Mouse (Mus musculus) cerebellum, adult 18-20 months (tissue): ENCODE measurements around the gene Slc9a3r2.
A peak's percentile ranks its signal among the peaks of the same experiment; 100 is the strongest.
"Not testable (repeated sequence)": the region's sequence is repeated elsewhere in the genome, so short reads cannot be mapped to it uniquely, and the experiment has no call there.

Experiments used
- DNase-seq, 2 experiments: peaks; one replicate each; pipeline ENCODE4 v3.0.0; 2021

The Slc9a3r2 gene

DNA sequence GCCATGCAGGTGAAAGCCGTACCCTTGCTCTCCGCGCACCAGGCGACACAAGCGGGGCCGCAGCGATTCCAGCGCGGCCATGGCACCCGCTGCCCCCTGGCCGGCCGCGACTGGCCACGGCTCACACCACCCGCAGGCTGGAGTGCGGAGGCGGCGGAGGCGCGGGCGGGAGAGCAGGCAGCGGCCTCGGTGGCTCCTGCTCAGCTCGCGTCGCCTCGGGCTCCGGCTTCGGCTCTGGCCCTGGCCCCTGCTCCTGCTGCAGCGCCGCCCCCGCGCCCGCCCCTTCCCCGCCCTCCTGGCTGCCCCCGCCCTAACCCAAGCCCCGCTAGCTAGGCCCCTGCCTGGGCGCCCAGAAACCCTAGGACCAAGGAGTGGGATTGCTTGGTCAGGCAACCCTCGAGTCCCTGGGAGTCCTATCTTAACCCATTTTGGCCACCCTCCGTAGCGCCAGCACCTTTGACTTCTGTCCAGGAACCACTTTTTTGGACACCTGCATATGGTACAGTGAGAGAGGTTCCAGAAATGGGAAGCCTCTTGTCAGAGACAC lies at the start of gene Slc9a3r2:
Slc9a3r2 (minus strand) TSS at position 258 of the 547 bp plus-strand sequence.
- peak; percentile 77 to 84 for DNase-seq

DNA sequence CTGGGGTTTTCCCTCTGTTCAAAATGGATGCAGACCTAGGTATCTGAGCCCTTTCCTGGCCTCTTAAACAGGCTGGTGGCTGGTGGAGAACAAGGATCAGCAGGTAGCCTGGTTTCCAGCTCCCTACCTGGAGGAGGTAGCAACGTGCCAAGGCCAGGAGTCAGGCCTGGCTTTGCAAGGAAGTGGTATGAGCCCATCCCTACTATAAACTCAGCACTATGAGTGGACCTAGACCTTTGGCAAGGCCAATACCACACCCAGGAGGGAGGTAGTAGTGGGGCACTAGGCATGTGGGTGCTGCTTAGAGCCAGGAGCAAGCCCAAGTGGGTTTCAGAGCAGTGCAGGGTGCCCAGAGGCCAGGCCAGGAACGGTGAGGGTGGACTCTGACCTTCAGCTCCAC lies 49.3 kb upstream of the Slc9a3r2 start:
- DNase-seq, result no peak

- DNase-seq, result no peak
Measured at GRCm38 (mm10) chr17:24698715-24699114, 48.6 kb upstream of the Slc9a3r2 start.

GRCm38 (mm10) chr17:24697985-24698384 lies 47.9 kb upstream of the Slc9a3r2 start:
- DNase-seq, result no peak

DNA sequence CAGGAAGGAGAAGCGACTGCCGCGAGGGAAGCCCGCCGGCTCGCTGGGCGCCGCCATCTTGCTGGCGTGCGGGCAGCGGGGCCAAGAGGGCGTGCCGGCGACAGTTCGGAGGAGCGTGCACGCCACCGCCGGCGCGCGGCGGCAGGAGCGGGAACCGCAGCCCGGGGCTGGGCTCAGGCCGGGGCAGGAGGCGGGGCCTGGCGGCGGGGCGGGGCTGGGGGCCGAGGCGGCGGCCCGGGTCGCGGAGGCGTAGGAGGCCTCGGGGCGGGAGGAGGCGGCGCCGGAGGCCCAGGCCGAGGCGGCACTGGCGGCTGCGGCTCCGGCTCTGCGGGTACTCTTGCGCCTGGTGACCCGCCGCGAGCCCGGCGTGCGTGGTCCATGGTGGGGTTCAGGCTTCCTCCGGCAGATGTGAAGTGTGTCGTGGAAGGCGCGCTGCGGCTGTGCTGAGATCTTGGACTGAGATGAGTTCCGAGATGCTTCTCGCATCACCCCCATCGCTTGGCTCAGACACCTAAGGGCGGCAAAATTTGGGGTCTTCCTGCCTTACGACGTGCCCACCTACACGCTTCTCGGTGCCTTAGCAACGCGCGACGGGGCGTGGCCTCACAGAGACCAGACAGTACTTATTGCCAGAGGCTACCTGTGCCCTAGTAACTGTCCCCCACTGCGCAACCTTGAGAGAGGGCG lies 46.0 kb upstream of the Slc9a3r2 start, which contains the start of the genes Gfer and Noxo1:
Gfer (minus strand) TSS at position 146 of the 687 bp plus-strand sequence.
Noxo1 (plus strand) TSS at position 224 of the 687 bp plus-strand sequence.
- peak; percentile 89 to 91 for DNase-seq

DNA sequence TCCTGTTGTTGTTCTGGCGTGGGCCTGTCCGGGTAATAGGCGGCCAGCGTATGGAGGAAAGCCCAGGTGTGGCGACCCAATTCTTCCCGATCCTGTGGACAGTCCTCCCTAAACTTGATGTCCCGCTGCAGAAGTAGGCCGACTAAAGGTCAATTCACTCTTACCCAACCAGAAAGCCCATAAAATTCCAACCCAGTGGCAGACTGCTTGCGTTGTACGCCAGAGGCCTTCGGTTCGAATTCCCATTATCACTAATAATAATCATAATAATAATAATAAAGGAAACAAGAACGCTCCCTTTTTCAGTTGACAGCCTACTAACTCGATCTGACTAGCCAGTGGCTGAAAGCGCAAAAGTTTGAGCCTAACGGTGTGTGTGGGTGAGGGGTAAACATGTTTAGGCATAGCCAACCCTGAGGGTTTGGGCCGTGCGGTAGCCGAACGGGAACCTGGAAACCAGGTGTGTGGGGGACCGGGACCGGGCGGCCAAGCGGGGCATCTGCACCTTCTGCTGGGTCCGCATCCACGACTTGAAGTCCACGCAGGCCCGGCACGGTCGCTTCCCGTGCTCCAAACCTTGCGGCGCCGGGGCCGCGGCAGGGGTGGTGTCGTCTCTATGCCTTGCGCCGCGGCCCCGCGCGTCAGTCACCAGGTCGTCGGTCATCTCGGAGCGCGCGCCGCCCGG lies 45.3 kb upstream of the Slc9a3r2 start:
- DNase-seq, result no peak

DNA sequence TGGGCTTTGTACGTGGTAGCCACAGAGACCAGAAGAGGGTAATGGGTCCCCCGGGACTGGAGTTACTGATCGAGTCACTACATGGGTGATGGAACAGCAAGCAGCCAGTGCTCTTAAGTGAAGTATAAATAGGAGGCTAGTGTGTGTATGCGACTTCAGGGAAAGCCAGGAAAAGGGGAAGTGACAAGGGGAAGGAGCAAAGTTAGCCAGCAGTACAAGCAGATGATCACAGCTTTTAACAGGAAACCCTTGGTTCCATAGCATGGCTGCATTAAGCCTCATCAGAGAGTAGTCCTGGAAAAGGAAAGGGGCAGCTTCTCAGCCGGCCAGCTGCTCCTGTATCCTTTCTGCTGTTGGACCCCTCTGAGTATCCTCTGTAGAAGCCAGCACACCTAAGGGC lies 42.3 kb upstream of the Slc9a3r2 start:
- DNase-seq, result no peak

DNA sequence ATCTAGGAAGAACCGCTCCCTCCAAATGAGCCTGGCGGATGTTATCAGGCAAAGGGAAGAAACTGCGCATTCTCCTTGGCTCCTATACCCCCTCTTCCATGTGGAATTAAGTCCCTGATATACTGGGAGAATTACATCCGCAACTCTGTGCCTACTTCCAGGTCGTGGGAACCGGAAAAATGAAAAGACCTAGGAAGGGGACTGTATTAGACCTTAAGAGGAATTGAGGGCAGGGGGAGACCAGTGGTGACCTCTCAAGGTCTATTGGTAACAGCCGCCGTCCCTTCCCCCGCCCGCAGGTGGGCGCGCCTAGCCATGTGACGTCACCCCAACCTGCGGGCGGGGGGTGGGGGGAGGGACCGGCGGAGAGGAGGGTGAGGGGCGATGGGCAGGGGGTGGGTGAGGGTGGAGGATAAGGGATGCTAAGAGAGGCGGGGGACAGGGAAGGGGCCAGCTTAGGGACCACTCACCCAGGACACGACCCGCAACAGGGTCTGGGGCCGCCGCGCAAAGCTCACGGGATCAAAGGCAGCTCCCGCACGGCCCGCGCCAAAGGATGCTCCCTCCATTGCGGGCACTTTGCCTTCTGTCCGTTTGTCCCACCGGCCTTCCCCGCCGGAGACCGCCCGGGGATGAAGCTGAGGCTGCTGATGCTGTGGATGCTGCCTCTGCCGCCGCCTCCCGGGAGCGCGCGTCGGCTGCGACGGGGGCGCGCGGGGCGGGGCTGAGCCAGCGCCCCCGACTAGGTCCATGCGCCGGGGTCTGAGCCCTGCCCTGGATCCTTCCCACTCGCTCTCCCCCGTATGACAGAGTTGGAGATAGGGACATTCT lies 39.3 kb upstream of the Slc9a3r2 start, which contains the start of gene Syngr3:
Syngr3 (minus strand) TSS at position 705 of the 831 bp plus-strand sequence.
- peak; percentile 53 to 76 for DNase-seq

- no peak for DNase-seq
Measured at GRCm38 (mm10) chr17:24687599-24687998, 37.5 kb upstream of the Slc9a3r2 start.

DNA sequence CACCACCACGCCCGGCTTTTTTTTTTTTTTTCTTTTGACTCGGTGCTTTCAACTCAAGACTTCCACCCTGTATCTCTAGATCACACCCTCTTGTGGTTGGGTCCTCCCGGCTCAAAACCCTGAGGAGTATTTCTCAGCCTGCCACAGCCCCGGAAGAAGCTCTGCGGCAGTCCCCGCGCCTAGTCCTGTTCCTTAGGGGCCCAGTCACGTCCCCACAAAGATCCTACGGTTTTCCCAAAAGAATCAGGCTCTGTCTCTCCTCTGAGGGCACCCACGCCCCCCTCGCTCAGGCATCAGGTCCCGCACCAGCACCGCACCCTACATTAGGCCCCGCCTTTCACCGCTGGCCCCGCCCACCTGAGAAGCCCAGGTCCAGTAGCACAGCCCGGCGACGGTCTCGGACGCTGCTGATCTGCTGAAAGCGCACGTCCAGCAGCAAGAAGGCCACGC lies 37.0 kb upstream of the Slc9a3r2 start:
- peak; percentile 53 to 54 for DNase-seq

DNA sequence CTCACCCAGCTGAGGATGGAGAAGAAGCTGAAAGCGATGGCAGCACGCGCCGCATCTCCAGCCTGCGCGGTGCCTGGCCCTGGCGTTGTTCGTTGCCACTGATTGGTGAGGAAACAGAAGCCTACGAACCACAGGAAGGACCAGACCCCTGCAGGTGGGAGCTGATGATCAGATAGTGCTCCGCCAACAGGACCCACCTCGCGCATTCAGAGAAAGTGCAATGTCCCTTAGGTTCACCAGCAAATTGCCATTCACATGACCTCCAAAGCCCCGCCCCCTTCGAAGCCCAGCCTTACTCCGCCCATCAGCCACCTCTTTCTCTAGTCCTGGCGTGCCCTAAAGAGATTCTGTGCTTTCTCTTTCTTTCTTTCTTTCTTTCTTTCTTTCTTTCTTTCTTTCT lies 36.4 kb upstream of the Slc9a3r2 start:
- DNase-seq, result peak in 1 of 2 experiments; percentile 38

DNA sequence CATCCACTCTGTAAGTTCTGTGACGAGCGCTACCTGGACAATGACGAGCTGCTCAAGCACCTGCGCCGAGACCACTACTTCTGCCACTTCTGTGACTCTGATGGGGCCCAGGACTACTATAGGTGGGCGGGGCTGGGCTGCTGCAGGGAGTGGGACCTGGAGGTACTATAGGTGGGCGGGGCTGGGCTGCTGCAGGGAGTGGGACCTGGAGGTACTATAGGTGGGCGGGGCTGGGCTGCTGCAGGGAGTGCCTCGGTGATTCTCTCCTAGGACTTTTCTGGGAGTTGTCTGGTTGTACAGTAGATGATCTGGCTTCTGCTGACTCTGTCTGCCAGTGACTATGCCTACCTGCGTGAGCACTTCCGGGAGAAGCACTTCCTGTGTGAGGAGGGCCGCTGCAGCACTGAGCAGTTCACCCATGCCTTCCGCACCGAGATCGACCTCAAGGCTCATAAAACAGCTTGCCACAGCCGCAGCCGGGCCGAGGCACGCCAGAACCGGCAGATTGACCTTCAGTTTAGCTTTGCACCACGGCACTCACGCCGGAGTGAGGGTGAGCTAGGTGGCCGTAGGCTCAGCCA lies 27.5 kb upstream of the Slc9a3r2 start:
- DNase-seq, result peak in 1 of 2 experiments; percentile 2

GRCm38 (mm10) chr17:24676877-24677276 lies 26.8 kb upstream of the Slc9a3r2 start:
- no peak for DNase-seq

DNA sequence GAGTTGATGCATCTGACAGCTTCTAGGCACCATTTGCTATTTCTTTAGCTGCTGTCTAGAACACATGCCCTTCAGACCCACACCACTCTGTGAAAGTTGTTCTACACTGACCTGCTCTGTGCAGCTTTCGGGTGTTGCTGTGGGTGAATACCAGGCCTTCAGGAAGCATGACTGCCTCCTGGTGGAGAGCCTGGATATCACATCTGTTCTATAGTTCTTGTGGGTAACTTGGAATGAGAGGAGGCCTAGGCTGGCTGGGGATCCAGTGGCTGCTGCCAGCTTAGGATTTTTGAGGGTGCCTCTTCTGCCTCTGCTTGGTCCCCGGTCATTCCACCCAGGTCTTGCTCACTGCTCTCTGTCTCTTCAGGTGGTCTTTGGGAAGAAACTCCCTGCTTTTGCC lies 26.1 kb upstream of the Slc9a3r2 start:
- DNase-seq, result peak; percentile 71 to 73

DNA sequence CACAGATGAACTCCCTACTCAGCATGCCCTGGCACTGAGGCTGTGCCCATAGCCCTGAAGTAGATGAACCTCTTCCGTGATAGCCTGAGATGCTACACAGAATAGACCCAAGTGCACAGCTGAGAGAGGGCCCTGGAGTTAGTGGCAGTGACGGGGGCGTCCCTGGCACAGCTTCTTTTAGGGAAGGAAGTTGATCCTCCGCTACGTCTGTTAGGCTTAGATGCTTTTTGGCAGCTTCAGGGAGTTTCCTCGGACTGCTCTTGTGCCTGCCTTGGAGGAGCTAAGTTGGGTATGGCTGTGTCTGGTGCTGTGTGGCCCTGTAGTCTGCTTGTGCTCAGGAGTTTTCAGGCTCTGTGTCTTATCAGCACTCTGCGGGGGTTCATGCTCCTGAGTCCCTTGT lies 24.1 kb upstream of the Slc9a3r2 start:
- DNase-seq, result peak in 1 of 2 experiments; percentile 15

- DNase-seq, result peak in 1 of 2 experiments; percentile 10
Measured at GRCm38 (mm10) chr17:24672141-24672540, 22.0 kb upstream of the Slc9a3r2 start.

- no peak for DNase-seq
Measured at GRCm38 (mm10) chr17:24671346-24671745, 21.2 kb upstream of the Slc9a3r2 start.

DNA sequence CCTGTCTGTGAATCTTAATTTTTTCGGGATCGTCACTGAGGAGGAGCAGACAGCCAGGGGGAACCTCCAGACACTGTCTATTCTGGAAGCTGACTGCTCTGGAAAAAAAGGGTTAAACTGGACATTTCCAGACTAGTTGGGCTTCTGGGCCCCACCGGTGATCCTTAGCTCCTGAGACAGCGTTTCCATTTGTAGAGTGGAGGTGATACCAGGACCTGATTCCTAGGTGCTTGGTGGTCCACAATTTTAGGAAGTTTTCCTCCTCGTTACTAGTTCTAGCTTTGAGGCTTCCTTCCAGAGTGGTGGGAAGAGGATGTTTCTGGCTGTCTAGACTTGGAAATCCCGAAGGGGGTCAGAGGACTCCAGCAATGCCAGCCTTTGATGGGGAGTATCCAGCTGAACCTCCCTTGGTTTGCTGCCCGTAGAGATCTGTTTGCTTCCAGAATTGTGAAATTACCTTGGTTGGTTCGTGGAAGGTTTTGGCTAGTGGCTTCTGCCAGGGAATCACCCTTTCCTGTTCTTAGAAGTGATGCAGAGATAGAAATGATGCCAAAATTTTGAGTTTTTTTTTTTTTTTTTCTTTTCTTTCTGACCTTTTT lies 20.2 kb upstream of the Slc9a3r2 start:
- DNase-seq, result peak in 1 of 2 experiments; percentile 12

- peak; percentile 96 to 98 for DNase-seq
Measured at GRCm38 (mm10) chr17:24669545-24670245, 19.6 kb upstream of the Slc9a3r2 start, which contains the start of gene Zfp598. Gene Zfp598, plus strand, starts transcription at chr17:24669687.

DNA sequence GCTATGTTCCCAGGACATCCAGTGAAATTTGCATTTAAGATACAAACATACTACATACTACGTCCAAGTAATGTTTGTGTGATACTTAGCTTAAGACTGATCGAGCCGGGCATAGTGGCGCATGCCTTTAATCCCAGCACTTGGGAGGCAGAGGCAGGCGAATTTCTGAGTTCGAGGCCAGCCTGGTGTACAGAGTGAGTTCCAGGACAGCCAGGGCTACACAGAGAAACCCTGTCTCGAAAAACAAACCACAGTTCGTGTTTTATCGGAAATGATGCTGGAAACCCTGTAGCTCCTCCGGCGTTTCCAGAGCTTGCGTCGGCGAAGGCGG lies 19.1 kb upstream of the Slc9a3r2 start:
- DNase-seq, result not testable (repeated sequence)

- peak; percentile 79 to 88 for DNase-seq
Measured at GRCm38 (mm10) chr17:24667416-24667815, 17.3 kb upstream of the Slc9a3r2 start.
